In genomic region chr1:21314336-21314735, GRCm38 (mm10) we compare ENCODE assay signal across 33 mouse cellular contexts. TPM values are rescaled to one million over a fixed set of nuclear protein-coding genes. Genes with fewer than 3 reads are reported as not detected.
DNase-seq lines count a peak whose midpoint lies in the region; ATAC-seq and TF ChIP-seq lines count a peak whose summit lies in the region.
"Had no signal": no experiment of that assay in that cellular context is flagged by ENCODE, and none has a peak within 500 bp of the region (broad histone marks: within the 10 kb centered on the region; RNA-seq: fewer than 3 reads in every experiment).

No protein-coding gene starts in this region.

- no peak for ATAC-seq in megakaryocyte progenitor cell, adult 5-6 weeks (replicated peaks; ENCODE audit: poor library complexity)
- ATAC-seq: forebrain, embryonic 15.5 days; hindbrain, postnatal 0 days; intestine, postnatal 0 days; Patski had no signal

- intact Hi-C loops in left cerebral cortex, postnatal 14 days (cut with DNase I): no loop called here

- no peak for TF ChIP-seq POLR2A in MEL (IDR thresholded peaks at IDR 0.05; ENCODE audit: control insufficient read depth in 1 of 2, insufficient read depth in 1 of 2, low read depth in 1 of 2, low read length in 2 of 2, poor library complexity in 1 of 2)

- no peaks in the 10 kb centered on the region for H3K9me3 ChIP-seq in MEL (replicated peaks; ENCODE audit: insufficient read depth, low read length)
- H3K9me3 ChIP-seq: embryonic facial prominence, embryonic 12.5 days; forebrain, embryonic 12.5 days; forebrain, embryonic 15.5 days; heart, embryonic 10.5 days; heart, embryonic 13.5 days had no signal

- no peak for TF ChIP-seq EP300 in MEL (IDR thresholded peaks at IDR 0.05; ENCODE audit: low read depth in 1 of 2, low read length in 2 of 2)

- peaks cover 0 to 30% of the 10 kb centered on the region in 2 experiments; a peak in 2 of 4 replicates for H3K36me3 ChIP-seq in MEL (ENCODE audit: control insufficient read depth in 1 of 2, insufficient read depth in 2 of 2, low read length in 2 of 2)
- H3K36me3 ChIP-seq: embryonic facial prominence, embryonic 12.5 days; forebrain, embryonic 12.5 days; forebrain, embryonic 15.5 days; heart, embryonic 10.5 days; heart, embryonic 13.5 days had no signal

- H3K4me3 ChIP-seq in MEL (ENCODE audit: control insufficient read depth in 1 of 2, insufficient read depth in 1 of 2, low read depth in 2 of 2, low read length in 2 of 2): no peak overlapping the region
- H3K4me3 ChIP-seq: embryonic facial prominence, embryonic 12.5 days; erythroblast, embryonic 14.5 days; forebrain, embryonic 12.5 days; forebrain, embryonic 15.5 days; heart, adult 2 months; heart, embryonic 10.5 days; heart, embryonic 13.5 days had no signal

- no peaks in the 10 kb centered on the region for H3K79me2 ChIP-seq in MEL (ENCODE audit: control insufficient read depth, insufficient read depth, low read length, poor library complexity)

- DNase-seq in CD4-positive, CD25-positive, alpha-beta regulatory T cell, adult 2 months (ENCODE audit: low read depth, low spot score): peak; percentile 56
- peak; percentile 46 for DNase-seq in MEL (ENCODE audit: low read depth, low spot score)
- peak; percentile 11 for DNase-seq in brain, adult 2 months (ENCODE audit: low read depth, low spot score)
- no peak for DNase-seq in cerebellum, postnatal 14 days
- DNase-seq in left cerebral cortex, postnatal 14 days (ENCODE audit: low spot score in 2 of 2): no peak
- DNase-seq: adrenal gland, adult 2 months; adrenal gland, postnatal 14 days; cerebellum, adult 11-12 months; cerebellum, adult 8-10 months; cerebellum, postnatal 10 days; gastrocnemius, postnatal 10 days; gastrocnemius, postnatal 36 days; heart, adult 2 months; heart, postnatal 14 days; heart, postnatal 4 days had no signal

- H3K4me1 ChIP-seq in MEL (ENCODE audit: control insufficient read depth in 1 of 2, insufficient read depth in 2 of 2, low read length in 2 of 2): peaks cover 17 to 32% of the 10 kb centered on the region in 2 experiments
- H3K4me1 ChIP-seq: embryonic facial prominence, embryonic 12.5 days; forebrain, embryonic 12.5 days; forebrain, embryonic 15.5 days; heart, embryonic 10.5 days; heart, embryonic 13.5 days had no signal

- H3K9ac ChIP-seq in MEL (ENCODE audit: control insufficient read depth, low read depth, low read length, poor library complexity, severe bottlenecking): no peak overlapping the region
- H3K9ac ChIP-seq: embryonic facial prominence, embryonic 12.5 days; forebrain, embryonic 12.5 days; forebrain, embryonic 15.5 days; heart, embryonic 13.5 days; hindbrain, embryonic 14.5 days had no signal

- no peak for TF ChIP-seq CTCF in MEL (IDR thresholded peaks at IDR 0.05 in 2 of 3, conservative IDR thresholded peaks at IDR 0.05 in 1 of 3; ENCODE audit: control insufficient read depth in 1 of 3, insufficient read depth in 1 of 3, low read depth in 2 of 3, low read length in 3 of 3, poor library complexity in 1 of 3, severe bottlenecking in 1 of 3)

- no peak overlapping the region for H3K27ac ChIP-seq in MEL (ENCODE audit: control insufficient read depth, low read depth, low read length)
- H3K27ac ChIP-seq: embryonic facial prominence, embryonic 12.5 days; forebrain, embryonic 12.5 days; forebrain, embryonic 15.5 days; heart, adult 2 months; heart, embryonic 10.5 days; heart, embryonic 13.5 days; hindbrain, embryonic 14.5 days; hindbrain, postnatal 0 days had no signal

- no peak for TF ChIP-seq RAD21 in MEL (IDR thresholded peaks at IDR 0.05; ENCODE audit: low read depth, low read length)

- no peaks in the 10 kb centered on the region for H3K27me3 ChIP-seq in MEL (ENCODE audit: control insufficient read depth in 1 of 2, insufficient read depth in 2 of 2, low read length in 2 of 2)
- H3K27me3 ChIP-seq: embryonic facial prominence, embryonic 12.5 days; forebrain, embryonic 12.5 days; forebrain, embryonic 15.5 days; heart, embryonic 13.5 days had no signal

TF ChIP-seq in MEL, 35 proteins besides CTCF, POLR2A, EP300 and RAD21:
- no peak for TF ChIP-seq GATA1 (IDR thresholded peaks at IDR 0.05; ENCODE audit: low read depth, low read length)

RNA-seq across cellular contexts. Expression of gene Khdc1a, which starts 35.1 kb away (rescaled TPM):
- total RNA-seq in MEL (2012; rRNA removed): 0.08 TPM in 1 of 2 replicates, not detected in the other
- not detected for polyA plus RNA-seq in MEL (2012; ENCODE audit: insufficient read depth in 1 of 2, insufficient read length in 2 of 2, low read depth in 1 of 2, low replicate concordance in 2 of 2, missing spikeins in 1 of 2)
- not detected for total RNA-seq in left cerebral cortex, postnatal 14 days (2021)
- total RNA-seq in megakaryocyte progenitor cell, adult 5-6 weeks (2015): not detected in 2 replicates
- not detected in 2 replicates for total RNA-seq in megakaryocyte progenitor cell, adult 5-6 weeks (2017)
- total RNA-seq: adrenal gland, adult 2 months; adrenal gland, postnatal 14 days; adrenal gland, postnatal 4 days; gastrocnemius, postnatal 10 days; gastrocnemius, postnatal 36 days; granulocyte monocyte progenitor cell, adult 5-6 weeks; heart, adult 2 months; heart, postnatal 14 days; heart, postnatal 4 days; hindbrain, postnatal 0 days had no signal
- polyA plus RNA-seq: adrenal gland, adult 2 months; brain, embryonic 14.5 days; C2C12; embryonic facial prominence, embryonic 12.5 days; erythroblast, embryonic 14.5 days; forebrain, embryonic 12.5 days; forebrain, embryonic 15.5 days; heart, adult 2 months; heart, embryonic 10.5 days; hindbrain, embryonic 11.5 days; hindbrain, embryonic 14.5 days; hindbrain, postnatal 0 days; intestine, embryonic 14.5 days; intestine, postnatal 0 days; Patski had no signal

RNA-seq across cellular contexts. Expression of gene Khdc1c, which starts 53.8 kb away (rescaled TPM):
- 0.10 TPM in 1 of 2 replicates, not detected in the other for total RNA-seq in MEL (2012; rRNA removed)
- under 1 TPM in 1 of 2 experiments, not detected in 1; 0.10 TPM for polyA plus RNA-seq in MEL (2012; ENCODE audit: insufficient read depth in 1 of 2, insufficient read length in 2 of 2, low read depth in 1 of 2, low replicate concordance in 2 of 2, missing spikeins in 1 of 2)
- not detected for total RNA-seq in left cerebral cortex, postnatal 14 days (2021)
- total RNA-seq in megakaryocyte progenitor cell, adult 5-6 weeks (2015): not detected in 2 replicates
- not detected in 2 replicates for total RNA-seq in megakaryocyte progenitor cell, adult 5-6 weeks (2017)
- total RNA-seq: adrenal gland, adult 2 months; adrenal gland, postnatal 14 days; adrenal gland, postnatal 4 days; gastrocnemius, postnatal 10 days; gastrocnemius, postnatal 36 days; granulocyte monocyte progenitor cell, adult 5-6 weeks; heart, adult 2 months; heart, postnatal 14 days; heart, postnatal 4 days; hindbrain, postnatal 0 days had no signal
- polyA plus RNA-seq: adrenal gland, adult 2 months; brain, embryonic 14.5 days; C2C12; embryonic facial prominence, embryonic 12.5 days; erythroblast, embryonic 14.5 days; forebrain, embryonic 12.5 days; forebrain, embryonic 15.5 days; heart, adult 2 months; heart, embryonic 10.5 days; heart, embryonic 13.5 days; heart, embryonic 16.5 days; hindbrain, embryonic 11.5 days; hindbrain, embryonic 14.5 days; hindbrain, postnatal 0 days; intestine, embryonic 14.5 days; intestine, postnatal 0 days; Patski had no signal

Comparison
In these comparisons a context has a peak if more than half of its experiments do, and no peak if none do; other contexts are left out.
1. DNase-seq: peak in CD4-positive, CD25-positive, alpha-beta regulatory T cell, adult 2 months (single experiment), MEL (single experiment) and brain, adult 2 months (single experiment); none in cerebellum, postnatal 14 days (0 of 2) and left cerebral cortex, postnatal 14 days (0 of 2).